Mouse (Mus musculus) hindbrain, postnatal 0 days (tissue): ENCODE data around the gene Raph1. TPM values are rescaled to one million over a fixed set of nuclear protein-coding genes. Genes with fewer than 3 reads are reported as not detected.

Experiments used
- ATAC-seq: fragments of 200-750 bp; cut with Nextera tagmentation; 2 replicates; pipeline ENCODE4 v1.8.0; 2017; ENCODE audit warnings: mild to moderate bottlenecking, moderate TSS enrichment, moderate library complexity
- DNase-seq: peaks from one replicate; pipeline ENCODE4 v3.0.0-alpha.2; 2015; ENCODE audit warnings: low spot score
- H3K27ac ChIP-seq: fragments of 300-500 bp; sonication (generic); 2 replicates; pipeline ENCODE4 v1.5.1; 2014; ENCODE audit warnings: mild to moderate bottlenecking
- H3K27me3 ChIP-seq: fragments of 300-500 bp; sonication (generic); 2 replicates; pipeline ENCODE4 v1.6.1; 2014; ENCODE audit warnings: low read length, mixed read lengths; ENCODE audit not compliant: insufficient read depth
- H3K36me3 ChIP-seq: fragments of 300-500 bp; sonication (generic); 2 replicates; pipeline ENCODE4 v1.6.1; 2014; ENCODE audit warnings: low read length, mixed read lengths; ENCODE audit not compliant: insufficient read depth
- H3K4me1 ChIP-seq: fragments of 300-500 bp; sonication (generic); 2 replicates; pipeline ENCODE4 v1.6.1; 2014; ENCODE audit warnings: antibody characterized with exemption, low read length, mixed read lengths; ENCODE audit not compliant: insufficient read depth
- H3K4me2 ChIP-seq: fragments of 300-500 bp; sonication (generic); 2 replicates; pipeline ENCODE4 v1.6.1; 2014; ENCODE audit warnings: low read depth, mild to moderate bottlenecking, low read length, moderate library complexity, mixed read lengths
- H3K4me3 ChIP-seq: fragments of 300-500 bp; sonication (generic); 2 replicates; pipeline ENCODE4 v1.5.1; 2014; ENCODE audit warnings: low read length
- H3K9ac ChIP-seq: fragments of 300-500 bp; sonication (generic); replicated peaks from 2 replicates; pipeline ENCODE4 v1.6.1; 2014; ENCODE audit warnings: mild to moderate bottlenecking, low read length, moderate library complexity, mixed read lengths
- H3K9me3 ChIP-seq: fragments of 300-500 bp; sonication (generic); 2 replicates; pipeline ENCODE4 v1.6.1; 2016; ENCODE audit warnings: low read length, mixed read lengths
- CTCF ChIP-seq: IDR thresholded peaks from 2 replicates; pipeline ENCODE4 v1.5.1; 2016; ENCODE audit warnings: antibody characterized with exemption, control low read depth, low read depth
- WGBS: fragments of 180-500 bp; shearing (Covaris S2); extraction: QIAGEN DNeasy Blood & Tissue Kit; methylation state at CpG from one replicate; pipeline ENCODE4 v1.1.7; 2014; 5-methylcytosine and 5-hydroxymethylcytosine counted together
- polyA plus RNA-seq: library from polyadenylated mRNA; unstranded; fragments of >200 nt; fragmentation: Nextera tagmentation; extraction: Ambion mirVana; gene quantifications from 2 replicates; pipeline ENCODE4 v1.2.1, GENCODE M21; 2015
- total RNA-seq: library from RNA; depleted of rRNA; stranded (reverse); fragments of >200 nt; gene quantifications from 2 replicates; pipeline ENCODE4 v1.2.3, GENCODE M21; 2014

Raph1 gene
- total and polyA plus RNA-seq, 2 experiments from 2014 or later = 18.7 to 31.0 TPM

GRCm38 (mm10) chr1:60600682-60601081, 33.8 kb upstream of the Raph1 start:
- no peak for ATAC-seq
- no peaks in the 10 kb centered on the region for H3K9me3 ChIP-seq
- H3K27me3 ChIP-seq = no peaks in the 10 kb centered on the region
- H3K36me3 ChIP-seq = no peaks in the 10 kb centered on the region
- DNase-seq = no peak
- H3K4me1 ChIP-seq = no peaks in the 10 kb centered on the region
- H3K4me3 ChIP-seq = no peak overlapping the region
- H3K27ac ChIP-seq = no peak overlapping the region
- H3K9ac ChIP-seq = no peak overlapping the region
- TF ChIP-seq CTCF = no peak
- 90% methylated on average over 6 of the region's 6 CpGs for WGBS
- H3K4me2 ChIP-seq = no peak overlapping the region

GRCm38 (mm10) chr1:60599926-60600325, 33.0 kb upstream of the Raph1 start:
- Histone ChIP-seq H3K4me1 (no peaks in the 10 kb centered on the region), H3K27ac (no peak overlapping the region), H3K4me3 (no peak overlapping the region), H3K27me3 (no peaks in the 10 kb centered on the region), H3K9me3 (no peaks in the 10 kb centered on the region), H3K9ac (no peak overlapping the region), H3K36me3 (no peaks in the 10 kb centered on the region), H3K4me2 (no peak overlapping the region)
- TF ChIP-seq CTCF = no peak
- WGBS = 90% methylated on average over 3 of the region's 3 CpGs
- ATAC-seq = no peak
- no peak for DNase-seq

- no peaks in the 10 kb centered on the region for H3K27me3 ChIP-seq
- DNase-seq (no peak), ATAC-seq (no peak)
- no peak overlapping the region for H3K4me2 ChIP-seq
- no peak overlapping the region for H3K4me3 ChIP-seq
- TF ChIP-seq CTCF = no peak
- no peaks in the 10 kb centered on the region for H3K4me1 ChIP-seq
- 89% methylated on average over 6 of the region's 6 CpGs for WGBS
- no peak overlapping the region for H3K9ac ChIP-seq
- no peaks in the 10 kb centered on the region for H3K36me3 ChIP-seq
- H3K27ac ChIP-seq = no peak overlapping the region
- H3K9me3 ChIP-seq = no peaks in the 10 kb centered on the region
Observed at GRCm38 (mm10) chr1:60599013-60599701, 32.3 kb upstream of the Raph1 start.

- Histone ChIP-seq H3K9me3 (no peaks in the 10 kb centered on the region), H3K27me3 (no peaks in the 10 kb centered on the region), H3K4me3 (no peak overlapping the region), H3K9ac (no peak overlapping the region), H3K27ac (no peak overlapping the region), H3K36me3 (no peaks in the 10 kb centered on the region), H3K4me2 (no peak overlapping the region), H3K4me1 (no peaks in the 10 kb centered on the region)
- ATAC-seq (no peak), DNase-seq (no peak)
- WGBS = 64% methylated on average over 11 of the region's 11 CpGs
- TF ChIP-seq CTCF = no peak
Observed at GRCm38 (mm10) chr1:60596386-60597320, 29.7 kb upstream of the Raph1 start.

- DNase-seq (no peak), ATAC-seq (no peak)
- H3K27ac ChIP-seq = no peak overlapping the region
- no peaks in the 10 kb centered on the region for H3K9me3 ChIP-seq
- no peaks in the 10 kb centered on the region for H3K27me3 ChIP-seq
- 93% methylated on average over 6 of the region's 6 CpGs for WGBS
- H3K4me3 ChIP-seq = no peak overlapping the region
- no peak for TF ChIP-seq CTCF
- no peaks in the 10 kb centered on the region for H3K4me1 ChIP-seq
- H3K4me2 ChIP-seq = no peak overlapping the region
- no peak overlapping the region for H3K9ac ChIP-seq
- H3K36me3 ChIP-seq = no peaks in the 10 kb centered on the region
Observed at GRCm38 (mm10) chr1:60593101-60593500, 26.2 kb upstream of the Raph1 start.

GRCm38 (mm10) chr1:60588887-60589629, 22.2 kb upstream of the Raph1 start:
- Histone ChIP-seq H3K9ac (no peak overlapping the region), H3K4me3 (no peak overlapping the region), H3K9me3 (no peaks in the 10 kb centered on the region), H3K27ac (no peak overlapping the region), H3K4me2 (no peak overlapping the region), H3K4me1 (no peaks in the 10 kb centered on the region), H3K27me3 (no peaks in the 10 kb centered on the region), H3K36me3 (no peaks in the 10 kb centered on the region)
- TF ChIP-seq CTCF = no peak
- no peak for ATAC-seq
- WGBS = 73% methylated on average over 4 of the region's 4 CpGs
- no peak for DNase-seq
